Mouse (Mus musculus) heart, adult 2 months (tissue): ENCODE results near the gene Fhad1.

Experiments
- CTCF ChIP-seq: fragments of 200-600 bp; IDR thresholded peaks from 2 replicates; pipeline ENCODE4 v1.8.1; 2022; ENCODE audit warnings: antibody characterized with exemption, mild to moderate bottlenecking, moderate library complexity
- EP300 ChIP-seq: fragments of 200-500 bp; IDR thresholded peaks from 2 replicates; pipeline ENCODE4 v1.6.1; 2011; ENCODE audit warnings: low read depth, low read length, control low read depth; ENCODE audit not compliant: insufficient read depth
- POLR2A ChIP-seq: fragments of 200-500 bp; IDR thresholded peaks from 2 replicates; pipeline ENCODE4 v1.6.1; 2011; ENCODE audit warnings: mild to moderate bottlenecking, low read depth, low read length, control low read depth; ENCODE audit not compliant: insufficient read depth

GRCm38 (mm10) chr4:142052391-142053132 is 37.7 kb upstream of the Fhad1 start:
- TF ChIP-seq EP300 (no peak), CTCF (no peak), POLR2A (no peak)
